Mouse (Mus musculus): ENCODE measurements around the gene Adamts2.

The Adamts2 gene

DNA sequence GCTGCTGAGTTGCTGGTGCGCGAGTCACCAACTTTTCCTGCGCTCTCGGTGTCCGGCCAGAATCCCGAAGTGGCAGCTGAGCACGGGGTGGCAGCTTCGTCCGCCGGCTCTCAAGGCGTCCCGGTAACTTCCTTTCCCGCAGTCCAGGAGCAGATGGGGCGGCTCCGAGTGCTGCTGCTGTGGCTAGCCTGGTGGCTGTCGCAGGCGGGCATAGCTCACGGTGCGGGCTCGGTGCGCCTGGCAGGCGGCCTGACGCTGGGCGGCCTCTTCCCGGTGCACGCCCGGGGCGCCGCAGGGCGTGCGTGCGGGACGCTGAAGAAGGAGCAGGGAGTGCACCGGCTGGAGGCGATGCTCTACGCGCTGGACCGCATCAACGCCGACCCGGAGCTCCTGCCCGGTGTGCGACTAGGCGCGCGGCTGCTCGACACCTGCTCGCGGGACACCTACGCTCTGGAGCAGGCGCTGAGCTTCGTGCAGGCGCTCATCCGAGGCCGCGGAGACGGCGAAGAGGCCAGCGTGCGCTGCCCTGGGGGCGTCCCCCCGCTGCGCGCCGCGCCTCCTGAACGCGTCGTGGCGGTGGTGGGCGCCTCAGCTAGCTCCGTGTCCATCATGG is 249.2 kb downstream of the Adamts2 start:
- DNase-seq: no peak
